Mouse (Mus musculus): ENCODE measurements around the gene Nkx2-2. TPM values are rescaled to one million over a fixed set of nuclear protein-coding genes. Genes with fewer than 3 reads are reported as not detected.
A peak's percentile ranks its signal among the peaks of the same experiment; 100 is the strongest.

Gene Nkx2-2
- total RNA-seq, 1 experiment: 0.27 TPM

DNA sequence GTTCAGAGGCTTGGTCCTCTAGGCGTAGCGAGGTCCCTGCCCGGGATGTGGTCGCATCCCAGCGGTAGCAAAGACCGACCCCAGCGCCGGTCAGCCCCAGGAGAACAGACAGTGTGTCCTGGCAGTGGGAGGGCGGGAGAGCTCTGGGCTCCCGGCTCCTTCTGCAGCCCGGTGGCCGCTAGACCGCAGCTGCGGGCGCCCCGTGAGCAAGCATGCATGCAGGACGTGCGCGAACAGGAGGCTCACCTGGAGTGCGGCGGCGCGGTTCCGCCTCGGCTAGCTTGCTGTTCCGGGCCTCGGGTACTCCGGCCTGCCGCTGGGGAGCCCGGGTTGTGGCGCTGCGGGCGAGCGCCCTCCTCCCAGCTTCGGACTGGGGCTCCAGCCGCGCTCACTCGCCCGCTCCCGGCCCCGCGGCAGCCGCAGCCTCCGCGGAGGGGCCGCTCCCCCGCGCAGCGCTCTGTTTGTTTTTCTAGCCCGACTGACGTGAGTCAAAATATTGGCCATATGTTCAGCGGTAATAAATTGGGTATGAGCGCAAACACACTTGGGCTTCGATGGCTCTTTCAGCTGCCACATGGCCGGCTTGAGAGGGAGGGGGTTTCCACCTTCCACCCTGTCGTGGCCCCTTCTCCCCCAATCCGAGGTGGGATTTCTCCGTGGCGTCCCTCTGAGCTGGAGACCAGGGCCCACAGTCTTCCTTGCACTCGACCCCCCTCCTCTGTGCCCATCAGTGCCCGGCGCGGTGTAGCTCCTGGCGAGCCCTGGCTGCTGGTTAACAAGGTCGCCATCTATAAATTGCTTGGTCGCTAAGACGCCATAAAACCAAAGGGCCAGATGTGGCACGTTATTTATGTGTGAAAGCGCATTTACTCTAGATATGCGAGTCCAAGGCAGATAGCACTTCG lies 920 bp upstream of the Nkx2-2 start:
- no peak for TF ChIP-seq CHD2 (IDR thresholded peaks at IDR 0.05; ENCODE audit: low read depth, low read length)
- no peak for TF ChIP-seq MAFK (IDR thresholded peaks at IDR 0.05; ENCODE audit: insufficient read depth, low read depth, low read length)
- TF ChIP-seq ZC3H11A (IDR thresholded peaks at IDR 0.05; ENCODE audit: borderline replicate concordance, low read depth, low read length): no peak
- no peak for TF ChIP-seq HCFC1 (IDR thresholded peaks at IDR 0.05; ENCODE audit: borderline replicate concordance, insufficient read depth, low read length)
- no peak for TF ChIP-seq ZNF384 (IDR thresholded peaks at IDR 0.05; ENCODE audit: low read depth, low read length)
- Histone ChIP-seq H3K36me3 (ENCODE audit: control insufficient read depth, insufficient read depth, low read length, poor library complexity, severe bottlenecking) (no peaks in the 10 kb centered on the region), H3K9me3 (ENCODE audit: control insufficient read depth, insufficient read depth, low read depth, low read length) (no peaks in the 10 kb centered on the region), H3K4me1 (ENCODE audit: control insufficient read depth in 2 of 2, insufficient read depth in 2 of 2, low read length in 2 of 2, poor library complexity in 1 of 2) (peaks cover 0 to 10% of the 10 kb centered on the region in 2 experiments; a peak in 2 of 4 replicates), H3K9ac (ENCODE audit: insufficient read depth, low read depth, low read length, poor library complexity, severe bottlenecking) (no peak overlapping the region), H3K27ac (ENCODE audit: insufficient read depth, low read depth, low read length, poor library complexity, severe bottlenecking) (no peak overlapping the region), H3K4me3 (ENCODE audit: insufficient read depth in 1 of 2, low read depth in 1 of 2, low read length in 2 of 2, poor library complexity in 1 of 2, severe bottlenecking in 1 of 2) (peak overlapping the region; percentile 3 to 49; a peak in 2 of 4 replicates)
- DNase-seq (ENCODE audit: low read depth, low spot score): no peak
- in situ Hi-C loops (cut with MboI; ENCODE audit: low sequenced_read_pairs in 2 of 2, unreplicated experiment in 2 of 2): loop anchor here (5.0 kb wide), 2 partner anchors 112 to 852 kb away; partner anchors contain the start of gene Foxa2 (in 1 of the 2)

DNA sequence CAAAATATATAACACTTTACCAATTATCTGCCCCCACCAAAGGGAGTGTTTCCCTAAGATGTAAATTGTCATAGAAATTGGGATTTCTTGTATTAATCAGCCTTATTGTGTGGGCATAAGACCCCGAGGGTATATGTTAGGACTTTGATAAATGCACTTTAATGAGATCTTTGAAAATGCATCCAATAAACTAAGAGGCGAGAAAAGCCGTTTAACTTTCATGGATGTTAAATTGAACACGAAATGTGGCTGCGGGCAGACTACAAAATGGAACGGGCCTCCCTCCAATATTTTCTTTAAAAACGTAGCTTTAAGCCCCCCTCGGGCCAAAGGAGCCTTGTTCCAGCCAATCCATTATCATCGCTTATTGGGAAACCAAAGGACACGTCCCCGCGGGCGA lies 1.3 kb downstream of the Nkx2-2 start:
- Histone ChIP-seq H3K4me3 (ENCODE audit: insufficient read depth in 1 of 2, low read depth in 1 of 2, low read length in 2 of 2, poor library complexity in 1 of 2, severe bottlenecking in 1 of 2) (no peak overlapping the region), H3K36me3 (ENCODE audit: control insufficient read depth, insufficient read depth, low read length, poor library complexity, severe bottlenecking) (no peaks in the 10 kb centered on the region), H3K4me1 (ENCODE audit: control insufficient read depth in 2 of 2, insufficient read depth in 2 of 2, low read length in 2 of 2, poor library complexity in 1 of 2) (peaks cover 0 to 17% of the 10 kb centered on the region in 2 experiments; a peak in 2 of 4 replicates), H3K9ac (ENCODE audit: insufficient read depth, low read depth, low read length, poor library complexity, severe bottlenecking) (no peak overlapping the region), H3K27ac (ENCODE audit: insufficient read depth, low read depth, low read length, poor library complexity, severe bottlenecking) (no peak overlapping the region), H3K9me3 (ENCODE audit: control insufficient read depth, insufficient read depth, low read depth, low read length) (no peaks in the 10 kb centered on the region)
- no peak for TF ChIP-seq ZNF384 (IDR thresholded peaks at IDR 0.05; ENCODE audit: low read depth, low read length)
- TF ChIP-seq HCFC1 (IDR thresholded peaks at IDR 0.05; ENCODE audit: borderline replicate concordance, insufficient read depth, low read length): no peak
- no peak for TF ChIP-seq ZC3H11A (IDR thresholded peaks at IDR 0.05; ENCODE audit: borderline replicate concordance, low read depth, low read length)
- TF ChIP-seq MAFK (IDR thresholded peaks at IDR 0.05; ENCODE audit: insufficient read depth, low read depth, low read length): no peak
- no peak for TF ChIP-seq CHD2 (IDR thresholded peaks at IDR 0.05; ENCODE audit: low read depth, low read length)
- in situ Hi-C loops (cut with MboI; ENCODE audit: low sequenced_read_pairs in 2 of 2, unreplicated experiment in 2 of 2): loop anchor here (5.0 kb wide), 2 partner anchors 115 to 855 kb away; partner anchors contain the start of gene Foxa2 (in 1 of the 2)
- no peak for DNase-seq (ENCODE audit: low read depth, low spot score)

DNA sequence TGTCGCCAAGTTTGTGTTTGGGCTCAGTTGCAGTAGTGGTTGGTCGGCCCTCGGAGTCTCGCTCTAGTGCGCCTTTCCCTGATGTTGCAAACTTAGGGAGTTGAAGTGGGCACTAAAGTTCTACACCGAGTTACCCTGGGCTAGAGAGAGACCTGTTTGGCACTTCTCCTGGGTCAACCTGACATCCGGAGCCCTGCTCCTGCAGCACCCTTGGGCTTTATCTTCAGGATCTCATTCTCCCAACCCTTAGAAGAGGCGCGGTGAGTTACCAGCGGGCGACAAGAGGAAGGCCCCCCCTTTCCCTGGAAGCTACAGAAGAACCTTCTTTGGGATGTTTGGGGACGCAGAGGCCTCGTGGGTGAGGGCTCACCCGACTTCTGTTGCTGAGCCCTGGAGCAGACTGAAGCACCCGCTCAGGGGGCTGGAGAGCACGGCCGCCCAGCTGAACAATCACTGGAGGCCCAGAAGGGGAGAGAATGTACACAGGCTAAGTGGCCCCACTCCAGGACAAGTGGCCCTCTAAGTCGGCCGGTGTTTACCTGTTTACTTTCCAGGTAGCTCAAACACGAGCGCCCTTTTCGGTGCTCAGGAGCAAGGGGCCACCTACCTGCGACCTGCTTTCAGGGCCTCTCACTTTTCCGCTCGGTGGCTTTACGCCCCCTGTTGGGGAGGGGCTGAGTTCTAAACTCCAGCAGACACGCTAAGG lies 3.6 kb downstream of the Nkx2-2 start:
- Histone ChIP-seq H3K27ac (ENCODE audit: insufficient read depth, low read depth, low read length, poor library complexity, severe bottlenecking) (no peak overlapping the region), H3K4me1 (ENCODE audit: control insufficient read depth in 2 of 2, insufficient read depth in 2 of 2, low read length in 2 of 2, poor library complexity in 1 of 2) (peaks cover 0 to 21% of the 10 kb centered on the region in 2 experiments; a peak in 2 of 4 replicates), H3K4me3 (ENCODE audit: insufficient read depth in 1 of 2, low read depth in 1 of 2, low read length in 2 of 2, poor library complexity in 1 of 2, severe bottlenecking in 1 of 2) (no peak overlapping the region), H3K36me3 (ENCODE audit: control insufficient read depth, insufficient read depth, low read length, poor library complexity, severe bottlenecking) (no peaks in the 10 kb centered on the region), H3K9me3 (ENCODE audit: control insufficient read depth, insufficient read depth, low read depth, low read length) (no peaks in the 10 kb centered on the region), H3K9ac (ENCODE audit: insufficient read depth, low read depth, low read length, poor library complexity, severe bottlenecking) (no peak overlapping the region)
- DNase-seq (ENCODE audit: low read depth, low spot score): no peak
- TF ChIP-seq ZC3H11A (IDR thresholded peaks at IDR 0.05; ENCODE audit: borderline replicate concordance, low read depth, low read length) (no peak), ZNF384 (IDR thresholded peaks at IDR 0.05; ENCODE audit: low read depth, low read length) (no peak), HCFC1 (IDR thresholded peaks at IDR 0.05; ENCODE audit: borderline replicate concordance, insufficient read depth, low read length) (no peak), CHD2 (IDR thresholded peaks at IDR 0.05; ENCODE audit: low read depth, low read length) (no peak), MAFK (IDR thresholded peaks at IDR 0.05; ENCODE audit: insufficient read depth, low read depth, low read length) (no peak)
- in situ Hi-C loops (cut with MboI; ENCODE audit: low sequenced_read_pairs in 2 of 2, unreplicated experiment in 2 of 2): loop anchor here (5.0 kb wide), 2 partner anchors 117 to 857 kb away; partner anchors contain the start of gene Foxa2 (in 1 of the 2)

DNA sequence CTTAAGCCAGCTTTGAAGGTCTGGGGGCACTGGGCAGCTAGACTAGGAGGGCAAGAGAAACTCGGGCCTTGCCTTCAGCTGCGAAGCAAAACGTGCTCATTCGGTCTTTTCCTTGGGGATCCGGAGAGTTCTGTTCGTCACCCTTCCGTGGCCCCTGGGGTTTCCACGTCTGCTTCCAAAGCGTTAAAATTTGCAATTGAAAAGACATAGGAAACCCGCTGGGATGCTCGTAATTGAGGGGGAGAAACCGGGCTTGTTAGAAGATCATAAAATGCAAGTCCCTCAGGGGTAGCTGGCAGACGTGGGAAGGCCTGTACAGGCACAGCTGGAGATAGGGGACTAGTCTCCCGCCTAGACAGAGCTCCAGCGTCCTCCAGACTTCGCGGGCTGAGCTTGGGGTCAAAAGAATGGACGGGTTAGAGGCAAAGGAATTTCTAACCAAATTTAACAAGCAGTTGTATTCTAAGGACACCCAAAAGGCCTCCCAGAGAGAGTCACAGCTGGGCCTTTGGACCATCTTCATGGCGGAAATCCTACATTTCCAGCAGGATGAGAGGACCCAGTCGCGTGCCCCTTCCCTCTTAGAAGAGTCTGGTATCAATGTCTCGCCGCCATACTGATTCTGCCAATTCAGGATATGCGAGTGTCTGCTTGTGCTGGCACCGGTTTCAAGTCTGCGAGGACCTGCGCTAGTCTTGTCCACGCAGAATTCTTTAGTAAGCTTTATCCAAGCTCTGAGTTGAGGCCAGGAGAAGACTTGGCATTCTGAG lies 4.3 kb downstream of the Nkx2-2 start:
- Histone ChIP-seq H3K9me3 (ENCODE audit: control insufficient read depth, insufficient read depth, low read depth, low read length) (no peaks in the 10 kb centered on the region), H3K4me3 (ENCODE audit: insufficient read depth in 1 of 2, low read depth in 1 of 2, low read length in 2 of 2, poor library complexity in 1 of 2, severe bottlenecking in 1 of 2) (no peak overlapping the region; a peak in 2 of 4 replicates), H3K4me1 (ENCODE audit: control insufficient read depth in 2 of 2, insufficient read depth in 2 of 2, low read length in 2 of 2, poor library complexity in 1 of 2) (peaks cover 0 to 17% of the 10 kb centered on the region in 2 experiments; a peak in 2 of 4 replicates), H3K9ac (ENCODE audit: insufficient read depth, low read depth, low read length, poor library complexity, severe bottlenecking) (no peak overlapping the region), H3K36me3 (ENCODE audit: control insufficient read depth, insufficient read depth, low read length, poor library complexity, severe bottlenecking) (no peaks in the 10 kb centered on the region), H3K27ac (ENCODE audit: insufficient read depth, low read depth, low read length, poor library complexity, severe bottlenecking) (no peak overlapping the region)
- in situ Hi-C loops (cut with MboI; ENCODE audit: low sequenced_read_pairs in 2 of 2, unreplicated experiment in 2 of 2): loop anchor here (5.0 to 10.0 kb wide), 8 partner anchors 105 to 967 kb away; partner anchors contain the start of genes Insm1 (in 2 of the 2), Pax1 (in 2 of the 2), Foxa2 (in 1 of the 2) and Nkx2-4 (in 1 of the 2)
- peak; percentile 81 for DNase-seq (ENCODE audit: low read depth, low spot score)
- TF ChIP-seq CHD2 (IDR thresholded peaks at IDR 0.05; ENCODE audit: low read depth, low read length) (no peak), ZC3H11A (IDR thresholded peaks at IDR 0.05; ENCODE audit: borderline replicate concordance, low read depth, low read length) (no peak), HCFC1 (IDR thresholded peaks at IDR 0.05; ENCODE audit: borderline replicate concordance, insufficient read depth, low read length) (no peak), MAFK (IDR thresholded peaks at IDR 0.05; ENCODE audit: insufficient read depth, low read depth, low read length) (no peak), ZNF384 (IDR thresholded peaks at IDR 0.05; ENCODE audit: low read depth, low read length) (no peak)
